Mouse (Mus musculus): ENCODE measurements around the gene Trim38. TPM values are rescaled to one million over a fixed set of nuclear protein-coding genes. Genes with fewer than 3 reads are reported as not detected.

Gene Trim38
- polyA plus RNA-seq, 1 experiment from 2014 or later, result 0.11 TPM

GRCm38 (mm10) chr13:23816148-23816547 is 46.4 kb downstream of the Trim38 start:
- H3K4me1 ChIP-seq (ENCODE audit: control insufficient read depth, insufficient read depth, low read length), result no peaks in the 10 kb centered on the region
- H3K9ac ChIP-seq (ENCODE audit: low read depth, low read length), result no peak overlapping the region
- 80% methylated on average over 2 of the region's 2 CpGs for WGBS
- H3K4me3 ChIP-seq (ENCODE audit: low read length), result no peak overlapping the region
- no peak for ATAC-seq
- H3K9me3 ChIP-seq (ENCODE audit: control insufficient read depth, low read length), result no peaks in the 10 kb centered on the region
- H3K36me3 ChIP-seq (ENCODE audit: control insufficient read depth, insufficient read depth, low read length), result no peaks in the 10 kb centered on the region
- no peak overlapping the region for H3K27ac ChIP-seq (ENCODE audit: low read length)
- H3K4me2 ChIP-seq (ENCODE audit: low read depth, low read length), result no peak overlapping the region
- H3K27me3 ChIP-seq (replicated peaks; ENCODE audit: control insufficient read depth, insufficient read depth, low read length), result no peaks in the 10 kb centered on the region

DNA sequence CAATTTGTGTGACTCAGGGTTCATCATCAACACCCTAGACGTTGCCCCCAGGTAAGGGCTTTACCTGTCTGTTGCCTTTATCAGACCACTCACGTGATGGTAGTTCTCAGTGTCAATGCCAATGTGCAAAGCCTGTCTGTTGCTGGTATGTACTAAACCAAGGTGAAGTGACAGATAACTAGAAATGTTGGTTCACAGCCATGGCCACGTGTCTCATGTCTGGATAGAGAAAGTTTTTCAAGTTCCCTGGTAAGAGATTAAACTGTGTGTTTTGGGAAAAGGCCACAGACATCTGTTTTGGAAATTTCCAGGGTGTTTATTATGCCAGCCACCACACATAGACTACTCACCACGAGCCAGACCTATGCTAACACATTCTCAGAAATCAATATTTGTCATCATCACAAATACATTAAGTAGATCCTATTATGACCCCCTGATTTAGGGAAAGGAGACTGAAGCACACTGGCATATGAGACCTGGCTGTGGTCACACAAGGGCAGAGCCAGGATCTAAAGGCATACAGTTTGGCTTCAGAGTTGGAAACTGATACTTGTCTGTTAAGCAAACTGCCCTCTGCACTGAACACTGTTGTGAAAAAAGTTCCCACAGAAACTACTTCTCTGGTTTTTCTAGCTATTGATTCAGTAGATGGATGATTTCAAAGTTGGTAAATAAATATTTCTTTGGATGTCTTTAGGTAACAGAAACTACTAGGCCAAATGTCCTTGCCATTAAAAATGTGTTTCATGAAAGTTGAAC is 50.6 kb downstream of the Trim38 start:
- no peak overlapping the region for H3K9ac ChIP-seq (ENCODE audit: low read depth, low read length)
- ATAC-seq, result no peak
- no peaks in the 10 kb centered on the region for H3K36me3 ChIP-seq (ENCODE audit: control insufficient read depth, insufficient read depth, low read length)
- H3K27me3 ChIP-seq (replicated peaks; ENCODE audit: control insufficient read depth, insufficient read depth, low read length), result no peaks in the 10 kb centered on the region
- no peak overlapping the region for H3K4me3 ChIP-seq (ENCODE audit: low read length)
- no peaks in the 10 kb centered on the region for H3K9me3 ChIP-seq (ENCODE audit: control insufficient read depth, low read length)
- no peaks in the 10 kb centered on the region for H3K4me1 ChIP-seq (ENCODE audit: control insufficient read depth, insufficient read depth, low read length)
- H3K4me2 ChIP-seq (ENCODE audit: low read depth, low read length), result no peak overlapping the region
- 61% methylated on average over 4 of the region's 4 CpGs for WGBS
- H3K27ac ChIP-seq (ENCODE audit: low read length), result no peak overlapping the region

DNA sequence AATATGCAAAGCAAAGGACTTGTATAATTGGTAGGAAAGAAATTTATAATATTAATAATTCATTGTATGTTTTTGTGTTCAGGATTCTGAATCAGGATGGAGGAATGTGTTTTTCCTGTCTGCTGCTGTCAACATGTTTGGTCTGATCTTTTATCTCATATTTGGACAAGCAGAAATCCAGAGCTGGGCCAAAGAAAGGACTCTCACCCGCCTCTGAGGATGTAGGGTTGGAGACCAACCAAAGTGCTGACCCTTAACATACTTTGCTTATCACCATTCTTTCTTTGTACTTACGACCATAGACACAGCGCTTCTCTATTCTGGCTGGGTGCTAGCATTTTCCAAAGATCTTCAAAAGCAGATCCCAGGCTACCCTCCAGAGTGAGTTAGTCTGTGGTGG is 52.5 kb downstream of the Trim38 start:
- no peak overlapping the region for H3K27ac ChIP-seq (ENCODE audit: low read length)
- no peak overlapping the region for H3K4me2 ChIP-seq (ENCODE audit: low read depth, low read length)
- no peaks in the 10 kb centered on the region for H3K36me3 ChIP-seq (ENCODE audit: control insufficient read depth, insufficient read depth, low read length)
- H3K9me3 ChIP-seq (ENCODE audit: control insufficient read depth, low read length), result no peaks in the 10 kb centered on the region
- no peaks in the 10 kb centered on the region for H3K4me1 ChIP-seq (ENCODE audit: control insufficient read depth, insufficient read depth, low read length)
- WGBS, result 75% methylated on average over 3 of the region's 3 CpGs
- H3K4me3 ChIP-seq (ENCODE audit: low read length), result no peak overlapping the region
- ATAC-seq, result no peak
- no peak overlapping the region for H3K9ac ChIP-seq (ENCODE audit: low read depth, low read length)
- H3K27me3 ChIP-seq (replicated peaks; ENCODE audit: control insufficient read depth, insufficient read depth, low read length), result no peaks in the 10 kb centered on the region

DNA sequence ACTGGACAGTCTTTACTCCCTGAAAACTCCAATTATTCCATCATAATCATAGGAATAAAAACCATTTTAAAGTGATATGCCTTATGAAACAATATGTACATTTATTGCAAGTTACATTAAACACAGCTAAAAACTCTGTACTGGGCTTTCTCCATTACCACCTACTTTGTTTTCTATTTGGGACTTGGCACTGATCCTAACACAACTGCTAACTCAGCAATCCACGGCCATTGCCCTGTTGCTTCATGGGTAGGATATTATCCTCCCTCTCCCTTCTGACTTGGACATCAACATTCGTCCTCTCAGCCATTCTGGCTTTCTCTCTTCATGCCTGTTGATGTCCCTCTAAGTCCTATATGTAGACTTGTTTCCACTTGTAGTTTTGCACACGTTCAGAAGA is 56.9 kb downstream of the Trim38 start:
- no peak overlapping the region for H3K4me2 ChIP-seq (ENCODE audit: low read depth, low read length)

GRCm38 (mm10) chr13:23833053-23833452 is 63.3 kb downstream of the Trim38 start:
- no peak overlapping the region for H3K4me3 ChIP-seq (ENCODE audit: low read length)
- no peaks in the 10 kb centered on the region for H3K36me3 ChIP-seq (ENCODE audit: control insufficient read depth, insufficient read depth, low read length)
- no peaks in the 10 kb centered on the region for H3K4me1 ChIP-seq (ENCODE audit: control insufficient read depth, insufficient read depth, low read length)
- no peak overlapping the region for H3K9ac ChIP-seq (ENCODE audit: low read depth, low read length)
- no peak overlapping the region for H3K27ac ChIP-seq (ENCODE audit: low read length)
- H3K4me2 ChIP-seq (ENCODE audit: low read depth, low read length), result no peak overlapping the region
- H3K27me3 ChIP-seq (replicated peaks; ENCODE audit: control insufficient read depth, insufficient read depth, low read length), result no peaks in the 10 kb centered on the region
- WGBS, result 6% methylated on average over 6 of the region's 6 CpGs
- no peak for ATAC-seq
- no peaks in the 10 kb centered on the region for H3K9me3 ChIP-seq (ENCODE audit: control insufficient read depth, low read length)

More for the DNA sequence above, 56.9 kb downstream of the Trim38 start:
- 66% methylated on average over 3 of the region's 3 CpGs for WGBS
- Histone ChIP-seq H3K27ac (ENCODE audit: low read length) (no peak overlapping the region), H3K9me3 (ENCODE audit: control insufficient read depth, low read length) (no peaks in the 10 kb centered on the region), H3K36me3 (ENCODE audit: control insufficient read depth, insufficient read depth, low read length) (no peaks in the 10 kb centered on the region), H3K27me3 (replicated peaks; ENCODE audit: control insufficient read depth, insufficient read depth, low read length) (no peaks in the 10 kb centered on the region), H3K4me1 (ENCODE audit: control insufficient read depth, insufficient read depth, low read length) (no peaks in the 10 kb centered on the region), H3K4me3 (ENCODE audit: low read length) (no peak overlapping the region), H3K9ac (ENCODE audit: low read depth, low read length) (no peak overlapping the region)
- no peak for ATAC-seq

- WGBS, result 92% methylated on average over 5 of the region's 5 CpGs
- H3K9ac ChIP-seq (ENCODE audit: low read depth, low read length), result no peak overlapping the region
- ATAC-seq, result no peak
Measured at GRCm38 (mm10) chr13:23834836-23835235, 65.1 kb downstream of the Trim38 start.

GRCm38 (mm10) chr13:23836630-23837029 is 66.9 kb downstream of the Trim38 start:
- no peak for ATAC-seq
- Histone ChIP-seq H3K4me2 (ENCODE audit: low read depth, low read length) (no peak overlapping the region), H3K4me1 (ENCODE audit: control insufficient read depth, insufficient read depth, low read length) (no peaks in the 10 kb centered on the region), H3K36me3 (ENCODE audit: control insufficient read depth, insufficient read depth, low read length) (no peaks in the 10 kb centered on the region), H3K27me3 (replicated peaks; ENCODE audit: control insufficient read depth, insufficient read depth, low read length) (no peaks in the 10 kb centered on the region), H3K9me3 (ENCODE audit: control insufficient read depth, low read length) (no peaks in the 10 kb centered on the region), H3K27ac (ENCODE audit: low read length) (no peak overlapping the region), H3K4me3 (ENCODE audit: low read length) (no peak overlapping the region), H3K9ac (ENCODE audit: low read depth, low read length) (no peak overlapping the region)
- 87% methylated on average over 5 of the region's 5 CpGs for WGBS

More at GRCm38 (mm10) chr13:23834836-23835235, 65.1 kb downstream of the Trim38 start:
- Histone ChIP-seq H3K27me3 (replicated peaks; ENCODE audit: control insufficient read depth, insufficient read depth, low read length) (no peaks in the 10 kb centered on the region), H3K27ac (ENCODE audit: low read length) (no peak overlapping the region), H3K9me3 (ENCODE audit: control insufficient read depth, low read length) (no peaks in the 10 kb centered on the region), H3K4me1 (ENCODE audit: control insufficient read depth, insufficient read depth, low read length) (no peaks in the 10 kb centered on the region), H3K4me2 (ENCODE audit: low read depth, low read length) (no peak overlapping the region), H3K4me3 (ENCODE audit: low read length) (no peak overlapping the region), H3K36me3 (ENCODE audit: control insufficient read depth, insufficient read depth, low read length) (no peaks in the 10 kb centered on the region)

- WGBS, result 58% methylated on average over 2 of the region's 2 CpGs
- H3K4me3 ChIP-seq (ENCODE audit: low read length), result no peak within 1 kb of the TSS
- H3K4me2 ChIP-seq (ENCODE audit: low read depth, low read length), result no peak within 1 kb of the TSS
- no peaks in the 10 kb centered on the region for H3K27me3 ChIP-seq (replicated peaks; ENCODE audit: control insufficient read depth, insufficient read depth, low read length)
- no peaks in the 10 kb centered on the region for H3K36me3 ChIP-seq (ENCODE audit: control insufficient read depth, insufficient read depth, low read length)
- no peak within 1 kb of the TSS for H3K27ac ChIP-seq (ENCODE audit: low read length)
- H3K9ac ChIP-seq (ENCODE audit: low read depth, low read length), result no peak within 1 kb of the TSS
- H3K9me3 ChIP-seq (ENCODE audit: control insufficient read depth, low read length), result no peaks in the 10 kb centered on the region
- ATAC-seq, result no peak
- no peaks in the 10 kb centered on the region for H3K4me1 ChIP-seq (ENCODE audit: control insufficient read depth, insufficient read depth, low read length)
Measured at GRCm38 (mm10) chr13:23839308-23839707, 69.6 kb downstream of the Trim38 start, which contains the start of gene Slc17a3. Gene Slc17a3, plus strand, starts transcription at chr13:23839434.

All from intestine, embryonic 16.5 days (tissue).